Mouse (Mus musculus): Measurements from ENCODE around the gene Slc22a14. TPM values are rescaled to one million over a fixed set of nuclear protein-coding genes. Genes with fewer than 3 reads are reported as not detected.

Gene Slc22a14
- polyA plus RNA-seq, 1 experiment from 2014 or later = 0.08 TPM

DNA sequence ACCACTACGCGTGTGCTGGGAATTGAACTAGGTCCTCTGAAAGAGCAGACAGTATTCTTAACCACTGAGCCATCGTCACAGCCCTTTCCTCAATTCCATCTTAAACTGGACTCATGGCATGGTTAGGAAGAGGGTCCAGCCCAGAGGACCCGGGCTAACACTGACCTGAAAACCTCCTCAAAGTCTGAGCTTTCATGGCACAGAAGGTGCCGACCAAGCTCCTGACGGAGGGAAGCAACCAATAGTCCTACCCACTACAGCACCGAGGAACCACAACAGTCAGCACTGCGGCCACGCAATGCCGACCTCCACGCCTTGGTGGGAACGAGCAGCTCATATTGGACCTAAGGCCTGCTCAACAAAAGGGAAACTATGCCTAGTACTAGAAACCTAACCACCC is 109.2 kb downstream of the Slc22a14 start:
- no peak overlapping the region for H3K9ac ChIP-seq
- WGBS = 94% methylated on average over 12 of the region's 12 CpGs
- H3K4me3 ChIP-seq (replicated peaks) = no peak overlapping the region
- H3K27ac ChIP-seq = no peak overlapping the region
- ATAC-seq (ENCODE audit: insufficient read depth, low FRiP score, low read depth) = no peak
- no peaks in the 10 kb centered on the region for H3K9me3 ChIP-seq
- H3K4me2 ChIP-seq = no peak overlapping the region
- H3K27me3 ChIP-seq (replicated peaks) = no peaks in the 10 kb centered on the region
- peaks cover 10% of the 10 kb centered on the region for H3K36me3 ChIP-seq
- H3K4me1 ChIP-seq = no peaks in the 10 kb centered on the region

DNA sequence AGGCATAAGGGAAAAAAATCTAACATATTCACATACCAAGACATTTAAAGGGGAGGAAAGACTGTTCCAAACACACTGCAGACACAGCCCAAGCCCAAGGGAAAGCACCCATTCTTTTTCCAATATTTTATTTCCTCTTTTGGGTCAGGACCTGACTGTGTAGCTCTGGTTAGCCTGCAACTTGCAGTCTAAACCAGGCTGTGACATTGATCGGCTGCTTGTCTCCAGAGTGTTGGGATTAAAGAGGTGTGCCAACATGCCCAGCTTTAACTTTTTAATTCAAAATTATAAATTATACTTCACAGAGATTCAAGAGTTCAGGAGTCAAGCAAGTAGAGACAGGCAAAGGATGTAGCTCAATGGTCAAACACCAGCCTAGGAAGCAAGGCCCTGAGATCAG is 110.3 kb downstream of the Slc22a14 start:
- H3K27me3 ChIP-seq (replicated peaks) = no peaks in the 10 kb centered on the region
- no peak overlapping the region for H3K4me2 ChIP-seq
- H3K36me3 ChIP-seq = peaks cover 18% of the 10 kb centered on the region
- no peak for ATAC-seq (ENCODE audit: insufficient read depth, low FRiP score, low read depth)
- H3K4me1 ChIP-seq = no peaks in the 10 kb centered on the region
- H3K27ac ChIP-seq = no peak overlapping the region
- no peaks in the 10 kb centered on the region for H3K9me3 ChIP-seq
- WGBS = 98% methylated on average over 1 of the region's 1 CpGs
- H3K4me3 ChIP-seq (replicated peaks) = no peak overlapping the region
- no peak overlapping the region for H3K9ac ChIP-seq

DNA sequence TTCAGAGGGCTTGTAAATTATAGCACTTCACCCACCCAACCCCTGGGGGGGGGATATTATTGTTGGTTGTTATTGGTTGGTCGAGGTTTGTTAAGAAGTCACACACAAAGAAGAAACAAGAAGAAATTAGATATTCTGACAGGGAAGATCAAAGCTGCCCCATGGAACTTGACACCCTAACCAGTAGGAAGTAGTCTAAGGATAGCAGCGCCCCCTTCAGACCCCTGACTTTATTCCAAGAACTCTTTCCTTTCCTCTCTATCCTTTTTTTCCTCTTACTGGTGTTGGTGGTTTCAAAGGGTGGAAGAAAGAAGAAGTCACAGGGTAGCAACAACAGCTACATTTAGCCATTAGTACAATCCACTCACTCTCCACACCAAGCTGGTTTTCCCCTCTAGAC is 111.2 kb downstream of the Slc22a14 start:
- no peaks in the 10 kb centered on the region for H3K4me1 ChIP-seq
- H3K36me3 ChIP-seq = peaks cover 16% of the 10 kb centered on the region
- no peak for ATAC-seq (ENCODE audit: insufficient read depth, low FRiP score, low read depth)
- no peaks in the 10 kb centered on the region for H3K9me3 ChIP-seq
- H3K9ac ChIP-seq = no peak overlapping the region
- no peak overlapping the region for H3K4me3 ChIP-seq (replicated peaks)
- 87% methylated on average over 2 of the region's 2 CpGs for WGBS
- no peak overlapping the region for H3K4me2 ChIP-seq
- H3K27ac ChIP-seq = no peak overlapping the region
- no peaks in the 10 kb centered on the region for H3K27me3 ChIP-seq (replicated peaks)

DNA sequence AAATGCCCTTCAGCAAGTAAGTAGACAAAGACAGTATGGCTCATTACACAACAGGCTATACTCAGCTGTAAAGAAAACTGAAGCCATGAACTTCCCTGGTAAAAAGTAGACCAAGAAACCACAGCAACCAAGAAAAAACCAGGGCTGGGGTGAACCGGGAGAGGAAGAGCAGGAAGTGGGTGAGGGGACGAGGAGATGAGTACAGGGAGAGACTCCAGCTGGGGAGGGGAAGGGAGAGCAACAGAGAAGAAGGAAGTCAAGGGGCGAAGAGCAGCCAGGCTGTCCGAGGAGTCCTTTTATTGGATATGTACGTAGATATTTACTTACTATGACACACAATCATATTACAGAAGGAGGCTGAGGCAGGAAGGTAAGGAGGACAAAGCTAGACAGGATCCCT is 117.4 kb downstream of the Slc22a14 start:
- Histone ChIP-seq H3K4me3 (replicated peaks) (no peak overlapping the region), H3K4me1 (no peaks in the 10 kb centered on the region), H3K27me3 (replicated peaks) (no peaks in the 10 kb centered on the region), H3K27ac (no peak overlapping the region), H3K36me3 (peaks cover 23% of the 10 kb centered on the region; the same call in 1 of the 2 replicates), H3K9me3 (no peaks in the 10 kb centered on the region), H3K4me2 (no peak overlapping the region), H3K9ac (no peak overlapping the region)
- 78% methylated on average over 5 of the region's 5 CpGs for WGBS
- ATAC-seq (ENCODE audit: insufficient read depth, low FRiP score, low read depth) = no peak

DNA sequence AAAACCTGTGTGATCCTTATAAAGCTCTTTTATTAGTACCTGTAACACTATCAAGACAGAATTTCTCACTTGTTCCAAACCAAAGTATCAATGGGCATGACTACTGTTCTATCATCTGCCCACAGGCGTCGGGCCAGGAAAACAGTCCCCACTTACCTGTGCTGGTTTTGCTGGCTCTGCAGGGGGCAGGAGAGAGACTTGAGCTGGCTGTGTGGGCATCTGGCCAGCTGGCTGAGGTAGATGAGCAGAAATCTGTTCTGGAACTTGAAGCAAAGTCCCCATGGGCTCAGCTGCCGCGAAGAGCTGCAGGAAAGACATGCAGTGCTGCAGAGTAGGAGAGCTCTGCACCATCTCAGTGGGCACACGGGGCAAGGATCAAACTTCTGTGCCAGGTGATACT is 118.5 kb downstream of the Slc22a14 start:
- Histone ChIP-seq H3K27ac (no peak overlapping the region), H3K4me2 (no peak overlapping the region), H3K4me1 (no peaks in the 10 kb centered on the region), H3K27me3 (replicated peaks) (no peaks in the 10 kb centered on the region), H3K4me3 (replicated peaks) (no peak overlapping the region), H3K9ac (no peak overlapping the region), H3K36me3 (peaks cover 23% of the 10 kb centered on the region; the same call in 1 of the 2 replicates), H3K9me3 (no peaks in the 10 kb centered on the region)
- ATAC-seq (ENCODE audit: insufficient read depth, low FRiP score, low read depth) = no peak
- WGBS = 87% methylated on average over 5 of the region's 5 CpGs

DNA sequence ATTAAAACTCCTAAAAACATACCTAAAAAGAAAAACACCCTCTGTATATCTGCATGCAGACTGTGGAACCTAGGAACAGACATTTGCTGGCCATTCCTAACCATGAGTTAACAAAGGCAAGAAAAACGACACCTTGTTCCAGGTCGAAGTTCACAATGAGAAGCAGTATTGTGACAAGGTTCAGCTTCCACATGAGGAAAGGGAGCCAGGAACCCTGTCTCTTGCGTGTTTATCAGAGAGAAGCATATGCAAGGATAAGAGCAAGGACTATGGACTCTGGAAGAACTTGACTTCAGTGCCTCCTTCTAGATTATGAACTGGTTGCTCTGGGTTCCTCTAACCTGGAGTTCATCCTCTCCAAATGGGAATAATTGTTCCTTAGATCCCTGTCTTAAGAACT is 121.4 kb downstream of the Slc22a14 start:
- Histone ChIP-seq H3K27me3 (replicated peaks) (no peaks in the 10 kb centered on the region), H3K9me3 (no peaks in the 10 kb centered on the region), H3K36me3 (peaks cover 9% of the 10 kb centered on the region; the same call in 1 of the 2 replicates), H3K4me1 (no peaks in the 10 kb centered on the region), H3K4me3 (replicated peaks) (no peak overlapping the region), H3K9ac (no peak overlapping the region), H3K4me2 (no peak overlapping the region), H3K27ac (no peak overlapping the region)
- ATAC-seq (ENCODE audit: insufficient read depth, low FRiP score, low read depth) = no peak
- 86% methylated on average over 3 of the region's 3 CpGs for WGBS

DNA sequence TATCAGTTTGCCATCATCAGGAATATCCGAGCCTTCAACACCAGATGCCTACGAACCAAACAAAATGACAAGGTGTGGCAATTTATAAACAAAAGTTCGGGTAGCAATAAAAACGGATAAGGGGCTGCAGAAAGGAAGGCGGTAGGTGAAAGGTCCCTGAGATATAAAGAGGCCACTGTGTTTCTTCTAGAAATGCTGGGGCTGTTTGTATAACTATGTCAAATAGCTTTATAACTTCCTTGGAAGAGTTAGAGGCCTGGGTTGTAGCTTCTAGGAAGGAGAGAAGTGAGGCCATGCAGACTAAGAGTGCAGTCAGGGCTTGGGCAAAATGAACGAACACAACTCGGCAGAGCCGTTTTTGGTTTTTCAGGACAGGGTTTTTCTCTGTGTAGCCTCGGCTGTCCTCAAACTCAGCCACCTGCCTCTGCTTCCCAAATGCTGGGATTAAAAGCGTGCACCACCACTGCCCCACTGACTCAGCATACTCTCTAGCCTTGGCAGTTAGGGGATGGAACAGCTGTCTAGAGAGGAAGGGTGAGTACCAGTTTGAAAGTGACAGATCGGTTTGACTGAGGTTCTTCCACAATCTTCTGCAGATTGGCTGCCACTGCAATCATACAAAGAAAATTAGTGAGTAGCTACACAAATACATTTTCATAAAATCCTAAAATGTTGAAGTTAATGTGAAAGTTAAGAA is 124.0 kb downstream of the Slc22a14 start:
- WGBS = 68% methylated on average over 11 of the region's 11 CpGs
- Histone ChIP-seq H3K27me3 (replicated peaks) (no peaks in the 10 kb centered on the region), H3K4me3 (replicated peaks) (no peak overlapping the region), H3K9me3 (no peaks in the 10 kb centered on the region), H3K4me2 (no peak overlapping the region), H3K27ac (no peak overlapping the region), H3K9ac (no peak overlapping the region), H3K36me3 (peaks cover 9% of the 10 kb centered on the region; the same call in 1 of the 2 replicates), H3K4me1 (no peaks in the 10 kb centered on the region)
- no peak for ATAC-seq (ENCODE audit: insufficient read depth, low FRiP score, low read depth)

DNA sequence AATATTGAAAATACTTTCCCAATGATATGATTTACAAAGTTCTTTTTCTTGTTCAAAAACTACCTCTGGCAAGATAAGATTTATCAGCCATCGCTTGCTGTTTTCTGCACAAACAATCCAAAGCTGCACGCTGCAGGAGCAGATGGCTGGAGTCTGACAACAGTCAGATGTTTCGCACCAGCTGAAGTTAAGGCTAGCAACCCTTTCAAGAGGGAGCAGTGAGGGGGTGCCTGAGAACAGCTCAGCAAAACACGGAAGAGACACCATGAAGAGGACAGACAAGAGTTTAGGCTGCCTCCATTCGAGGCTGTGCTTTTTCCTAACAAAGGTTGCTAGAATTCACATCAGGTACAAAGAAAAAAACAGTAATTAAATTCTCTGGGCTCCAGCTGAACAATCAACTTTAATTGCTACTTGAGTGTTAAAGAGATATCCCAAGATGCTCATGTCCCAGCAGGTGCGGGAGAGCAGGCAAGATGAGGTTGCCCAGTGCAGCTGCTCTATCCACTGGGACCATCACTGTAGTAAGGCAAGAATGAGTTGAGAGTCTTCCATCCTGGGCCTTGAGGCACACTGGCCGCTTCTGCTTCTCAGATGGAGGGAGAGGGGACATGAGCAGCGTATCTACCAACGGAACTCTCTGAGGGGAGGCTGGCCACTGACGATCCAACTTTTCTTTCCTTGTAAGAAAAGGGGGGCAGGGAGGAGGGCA is 124.9 kb downstream of the Slc22a14 start:
- Histone ChIP-seq H3K36me3 (peaks cover 9% of the 10 kb centered on the region; the same call in 1 of the 2 replicates), H3K9me3 (no peaks in the 10 kb centered on the region), H3K9ac (no peak overlapping the region), H3K4me2 (no peak overlapping the region), H3K27ac (no peak overlapping the region), H3K4me3 (replicated peaks) (no peak overlapping the region), H3K4me1 (no peaks in the 10 kb centered on the region), H3K27me3 (replicated peaks) (no peaks in the 10 kb centered on the region)
- ATAC-seq (ENCODE audit: insufficient read depth, low FRiP score, low read depth) = no peak
- WGBS = 87% methylated on average over 10 of the region's 10 CpGs

DNA sequence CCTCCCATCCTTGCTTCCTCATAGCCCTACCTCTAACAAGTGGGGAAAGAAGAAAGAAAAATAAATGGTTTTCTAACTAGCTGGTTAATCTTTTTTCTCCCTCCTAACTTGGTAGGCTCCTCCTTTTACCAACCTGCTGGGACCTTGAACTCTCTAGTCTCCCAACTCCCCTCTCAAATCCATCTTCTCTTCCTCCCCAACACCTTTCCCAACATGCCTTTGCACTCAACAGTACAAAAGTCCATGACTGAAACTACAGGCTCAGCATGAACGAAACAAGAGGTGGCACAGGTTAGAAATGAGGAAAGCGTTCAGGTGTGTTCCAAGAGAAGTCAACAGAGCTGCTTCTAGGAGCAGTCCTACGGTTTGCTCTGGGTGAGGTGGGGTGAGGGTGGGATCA is 126.1 kb downstream of the Slc22a14 start:
- H3K9ac ChIP-seq = no peak overlapping the region
- no peaks in the 10 kb centered on the region for H3K9me3 ChIP-seq
- peaks cover 9% of the 10 kb centered on the region; the same call in 1 of the 2 replicates for H3K36me3 ChIP-seq
- H3K27ac ChIP-seq = no peak overlapping the region
- no peak overlapping the region for H3K4me3 ChIP-seq (replicated peaks)
- no peaks in the 10 kb centered on the region for H3K27me3 ChIP-seq (replicated peaks)
- H3K4me2 ChIP-seq = no peak overlapping the region
- ATAC-seq (ENCODE audit: insufficient read depth, low FRiP score, low read depth) = no peak
- WGBS = 91% methylated on average over 3 of the region's 3 CpGs
- H3K4me1 ChIP-seq = no peaks in the 10 kb centered on the region

DNA sequence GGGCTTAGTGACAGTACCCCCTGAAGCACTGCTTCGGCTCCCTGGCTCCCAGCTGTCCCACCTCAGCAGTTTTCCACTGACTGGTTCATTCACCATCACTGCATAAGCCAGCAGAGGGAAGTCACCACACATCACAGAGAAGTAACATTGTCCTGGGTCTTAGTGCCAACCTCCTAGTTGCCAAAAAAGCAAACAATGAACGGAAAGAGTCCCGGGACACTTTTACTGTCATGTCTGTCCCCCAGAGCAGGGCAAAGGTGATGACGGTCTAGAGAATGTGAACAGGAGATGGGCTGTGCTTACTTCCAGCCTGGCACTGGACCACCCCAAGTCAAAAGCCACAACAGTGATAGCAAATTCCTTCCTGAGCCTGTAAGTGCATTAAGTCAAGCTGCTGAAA is 126.6 kb downstream of the Slc22a14 start:
- no peak overlapping the region for H3K27ac ChIP-seq
- peaks cover 6% of the 10 kb centered on the region; the same call in 1 of the 2 replicates for H3K36me3 ChIP-seq
- H3K4me2 ChIP-seq = no peak overlapping the region
- H3K27me3 ChIP-seq (replicated peaks) = no peaks in the 10 kb centered on the region
- H3K4me3 ChIP-seq (replicated peaks) = no peak overlapping the region
- no peak overlapping the region for H3K9ac ChIP-seq
- no peaks in the 10 kb centered on the region for H3K9me3 ChIP-seq
- no peak for ATAC-seq (ENCODE audit: insufficient read depth, low FRiP score, low read depth)
- 92% methylated on average over 4 of the region's 4 CpGs for WGBS
- no peaks in the 10 kb centered on the region for H3K4me1 ChIP-seq

DNA sequence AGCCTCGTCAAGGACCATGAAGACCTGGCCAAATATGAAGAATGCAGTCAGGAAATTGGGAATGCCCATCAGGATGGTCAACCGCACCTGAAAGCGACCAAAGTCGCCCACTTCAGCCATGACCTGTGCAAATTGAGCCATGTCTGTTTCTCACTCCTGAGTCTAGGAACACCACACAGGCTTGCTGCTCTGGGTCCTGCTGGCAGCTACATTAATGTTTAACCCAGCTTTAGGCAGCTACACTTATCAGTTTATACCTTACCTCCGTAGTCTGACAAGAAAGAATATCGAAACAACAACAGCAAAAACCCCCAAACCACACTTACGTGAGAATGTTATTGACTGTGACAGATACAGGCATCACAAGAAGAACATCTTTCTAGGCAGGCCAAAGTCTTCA is 133.8 kb downstream of the Slc22a14 start:
- no peak overlapping the region for H3K4me3 ChIP-seq (replicated peaks)

DNA sequence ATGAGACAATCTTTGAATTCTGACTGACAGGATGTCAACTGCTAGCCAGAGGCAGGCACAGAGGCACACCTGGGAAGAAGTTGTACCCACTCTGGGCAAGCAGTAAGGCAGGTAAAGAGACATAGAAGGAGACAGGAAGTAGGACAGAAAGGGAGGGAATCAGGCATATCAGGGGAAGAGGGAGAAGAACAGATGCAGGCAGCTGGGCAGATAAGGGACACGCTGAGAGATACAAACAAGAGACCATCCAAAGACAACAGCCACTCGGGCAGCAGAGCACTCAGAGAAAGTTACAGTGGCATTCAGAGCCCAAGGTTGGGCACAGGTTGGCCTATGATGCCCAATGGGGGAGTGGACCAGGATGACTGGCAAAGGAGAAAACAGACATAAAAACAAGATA is 134.5 kb downstream of the Slc22a14 start:
- no peaks in the 10 kb centered on the region for H3K9me3 ChIP-seq
- no peak overlapping the region for H3K27ac ChIP-seq
- no peak overlapping the region for H3K9ac ChIP-seq
- 64% methylated on average over 2 of the region's 2 CpGs for WGBS
- no peak overlapping the region for H3K4me3 ChIP-seq (replicated peaks)
- ATAC-seq (ENCODE audit: insufficient read depth, low FRiP score, low read depth) = no peak
- no peaks in the 10 kb centered on the region for H3K36me3 ChIP-seq
- H3K4me2 ChIP-seq = no peak overlapping the region
- no peaks in the 10 kb centered on the region for H3K27me3 ChIP-seq (replicated peaks)
- H3K4me1 ChIP-seq = no peaks in the 10 kb centered on the region

More for the DNA sequence above, 133.8 kb downstream of the Slc22a14 start:
- Histone ChIP-seq H3K4me1 (no peaks in the 10 kb centered on the region), H3K27ac (no peak overlapping the region), H3K36me3 (no peaks in the 10 kb centered on the region), H3K9me3 (no peaks in the 10 kb centered on the region), H3K27me3 (replicated peaks) (no peaks in the 10 kb centered on the region), H3K4me2 (no peak overlapping the region), H3K9ac (no peak overlapping the region)
- no peak for ATAC-seq (ENCODE audit: insufficient read depth, low FRiP score, low read depth)
- WGBS = 75% methylated on average over 7 of the region's 7 CpGs

Measured in stomach, embryonic 15.5 days (tissue).